Mouse (Mus musculus) left cerebral cortex, postnatal 10 days (tissue): ENCODE data around the gene Gm18596. TPM values are rescaled to one million over a fixed set of nuclear protein-coding genes. Genes with fewer than 3 reads are reported as not detected.
"Not testable (repeated sequence)": the region's sequence is repeated elsewhere in the genome, so short reads cannot be mapped to it uniquely, and the experiment has no call there.

Experiments
- DNase-seq, 2 experiments: peaks; one replicate each; pipeline ENCODE4 v3.0.0; 2021 to 2022; ENCODE audit warnings: low spot score in 2 of 2, mixed read lengths in 1 of 2; ENCODE audit errors: extremely low spot score in 1 of 2
- intact Hi-C: fragments of 180-260 bp; cut with DNase I; formaldehyde crosslinking; loops from one replicate; pipeline ENCODE4 v1.15.1; 2025
- total RNA-seq, 2 experiments: library from RNA; stranded (reverse); gene quantifications; 2 replicates each; pipeline ENCODE4 v1.2.3; 2021

Gene Gm18596
- total RNA-seq: not detected

DNA sequence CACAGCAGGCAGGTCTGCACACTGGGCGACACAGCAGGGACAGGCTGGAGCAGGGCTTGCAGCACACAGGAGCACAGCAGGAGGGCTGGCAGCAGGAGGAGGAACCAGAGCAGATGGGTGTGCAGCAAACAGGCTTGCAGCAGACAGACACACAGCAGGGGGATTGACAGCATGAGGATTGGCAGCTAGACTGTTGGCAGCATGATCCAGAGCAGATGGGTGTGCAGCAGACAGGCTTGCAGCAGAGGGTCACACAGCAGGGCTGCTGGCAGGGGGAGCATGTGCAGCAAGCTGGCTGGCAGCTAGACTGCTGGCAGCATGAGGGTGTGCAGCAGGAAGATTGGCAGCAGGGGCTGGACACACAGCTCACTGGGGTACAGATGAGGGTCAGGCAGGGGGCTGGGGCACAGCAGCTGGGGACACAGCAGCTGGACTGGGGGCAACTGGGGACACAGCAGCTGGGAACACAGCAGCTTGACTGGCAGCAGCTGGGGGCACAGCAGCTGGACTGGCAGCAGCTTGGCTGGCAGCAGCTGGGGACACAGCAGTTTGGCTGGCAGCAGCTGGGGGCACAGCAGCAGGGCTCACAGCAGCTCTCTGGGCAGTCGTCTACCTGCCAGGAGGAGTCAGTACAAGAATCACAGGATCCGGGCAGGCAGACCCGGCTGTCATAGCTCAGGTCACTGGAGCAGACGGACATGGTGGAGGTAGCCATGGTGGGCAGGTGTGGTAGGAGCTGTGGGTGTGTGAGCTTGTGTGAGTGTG lies at the start of gene Gm18596:
TSS of gene Gm18596 (minus strand) at position 715 of the 765 bp plus-strand sequence.
- intact Hi-C loops, DNase-seq: not testable (repeated sequence)

DNA sequence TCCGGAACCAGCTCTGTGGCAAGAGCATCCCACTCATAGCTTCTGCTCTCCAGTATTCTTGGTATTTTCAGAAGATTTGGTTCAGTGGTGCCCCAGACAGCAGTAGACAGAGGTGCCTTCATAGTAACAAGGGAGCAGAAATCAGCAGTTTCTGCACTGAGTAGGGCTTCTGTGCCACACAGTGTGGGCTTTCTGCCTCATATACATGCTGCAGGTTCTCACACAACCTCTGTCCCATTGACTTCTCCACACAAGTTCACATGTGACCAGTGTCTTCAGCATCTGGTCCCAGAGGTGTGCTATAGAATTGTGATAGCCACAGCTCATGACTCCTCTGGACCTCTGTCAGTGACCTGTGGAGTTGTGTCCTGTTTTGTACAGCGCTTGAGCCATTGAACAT lies 46.2 kb upstream of the Gm18596 start:
- DNase-seq: no peak
- intact Hi-C loops: no loop called here

DNA sequence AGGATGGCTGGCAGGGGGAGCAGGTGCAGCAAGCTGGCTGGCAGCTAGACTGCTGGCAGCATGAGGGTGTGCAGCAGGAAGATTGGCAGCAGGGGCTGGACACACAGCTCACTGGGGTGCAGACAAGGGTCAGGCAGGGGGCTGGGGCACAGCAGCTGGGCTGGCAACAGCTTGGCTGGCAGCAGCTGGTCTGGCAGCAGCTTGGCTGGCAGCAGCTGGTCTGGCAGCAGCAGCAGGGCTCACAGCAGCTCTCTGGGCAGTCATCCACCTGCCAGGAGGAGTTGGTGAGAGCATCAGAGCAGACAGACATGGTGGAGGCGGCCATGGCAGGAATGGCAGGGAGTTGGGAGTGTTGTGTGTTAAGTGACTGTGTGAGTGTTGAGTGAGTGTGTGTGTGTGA lies 45.4 kb upstream of the Gm18596 start, which contains the start of gene Gm7137:
TSS of gene Gm7137 (minus strand) at position 325 of the 400 bp plus-strand sequence.
- intact Hi-C loops, DNase-seq: not testable (repeated sequence)

DNA sequence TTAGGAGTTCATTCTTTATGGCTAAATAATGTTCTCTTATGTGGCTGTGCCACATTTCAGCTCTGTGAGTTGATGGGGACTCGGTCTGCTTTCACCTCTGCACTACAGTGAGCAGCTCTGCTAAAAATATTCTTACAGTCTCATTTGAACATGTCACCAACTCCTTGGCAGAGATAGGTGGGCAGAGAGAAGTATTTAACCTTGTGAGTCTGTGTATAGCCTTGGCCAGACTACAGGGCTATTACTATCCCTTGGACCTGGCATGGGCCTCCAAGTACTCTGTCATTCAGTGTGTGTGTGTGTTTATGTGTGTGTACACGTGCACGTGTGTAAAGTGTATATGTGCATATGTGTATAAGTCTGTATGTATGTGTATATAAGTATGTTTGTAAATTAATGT lies 41.0 kb upstream of the Gm18596 start:
- DNase-seq, intact Hi-C loops: not testable (repeated sequence)

DNA sequence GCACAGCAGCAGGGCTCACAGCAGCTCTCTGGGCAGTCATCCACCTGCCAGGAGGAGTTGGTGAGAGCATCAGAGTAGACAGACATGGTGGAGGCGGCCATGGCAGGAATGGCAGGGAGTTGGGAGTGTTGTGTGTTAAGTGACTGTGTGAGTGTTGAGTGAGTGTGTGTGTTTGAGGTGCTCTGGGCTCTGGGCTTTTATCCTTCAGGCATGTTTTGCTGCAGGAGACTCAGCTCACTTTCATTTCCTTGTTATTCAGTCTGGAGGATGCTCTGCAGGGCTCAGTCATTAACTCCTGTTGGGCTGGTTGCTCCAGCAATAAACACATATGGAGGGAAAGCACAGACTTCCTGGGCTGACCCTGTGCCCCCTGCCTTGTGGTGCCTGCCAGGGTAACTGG lies 40.0 kb upstream of the Gm18596 start, which contains the start of gene Gm3250:
TSS of gene Gm3250 (minus strand) at position 101 of the 400 bp plus-strand sequence.
- intact Hi-C loops, DNase-seq: not testable (repeated sequence)

DNA sequence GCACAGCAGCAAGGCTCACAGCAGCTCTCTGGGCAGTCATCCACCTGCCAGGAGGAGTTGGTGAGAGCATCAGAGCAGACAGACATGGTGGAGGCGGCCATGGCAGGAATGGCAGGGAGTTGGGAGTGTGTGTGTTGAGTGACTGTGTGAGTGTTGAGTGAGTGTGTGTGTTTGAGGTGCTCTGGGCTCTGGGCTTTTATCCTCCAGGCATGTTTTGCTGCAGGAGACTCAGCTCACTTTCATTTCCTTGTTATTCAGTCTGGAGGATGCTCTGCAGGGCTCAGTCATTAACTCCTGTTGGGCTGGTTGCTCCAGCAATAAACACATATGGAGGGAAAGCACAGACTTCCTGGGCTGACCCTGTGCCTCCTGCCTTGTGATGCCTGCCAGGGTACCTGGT lies 34.4 kb upstream of the Gm18596 start, which contains the start of gene Gm7138:
TSS of gene Gm7138 (minus strand) at position 101 of the 400 bp plus-strand sequence.
- DNase-seq, intact Hi-C loops: not testable (repeated sequence)

DNA sequence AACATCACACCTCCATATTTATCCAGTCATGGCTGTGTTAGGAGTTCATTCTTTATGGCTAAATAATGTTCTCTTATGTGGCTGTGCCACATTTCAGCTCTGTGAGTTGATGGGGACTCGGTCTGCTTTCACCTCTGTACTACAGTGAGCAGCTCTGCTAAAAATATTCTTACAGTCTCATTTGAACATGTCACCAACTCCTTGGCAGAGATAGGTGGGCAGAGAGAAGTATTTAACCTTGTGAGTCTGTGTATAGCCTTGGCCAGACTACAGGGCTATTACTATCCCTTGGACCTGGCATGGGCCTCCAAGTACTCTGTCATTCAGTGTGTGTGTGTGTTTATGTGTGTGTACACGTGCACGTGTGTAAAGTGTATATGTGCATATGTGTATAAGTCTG lies 29.7 kb upstream of the Gm18596 start:
- DNase-seq, intact Hi-C loops: not testable (repeated sequence)

DNA sequence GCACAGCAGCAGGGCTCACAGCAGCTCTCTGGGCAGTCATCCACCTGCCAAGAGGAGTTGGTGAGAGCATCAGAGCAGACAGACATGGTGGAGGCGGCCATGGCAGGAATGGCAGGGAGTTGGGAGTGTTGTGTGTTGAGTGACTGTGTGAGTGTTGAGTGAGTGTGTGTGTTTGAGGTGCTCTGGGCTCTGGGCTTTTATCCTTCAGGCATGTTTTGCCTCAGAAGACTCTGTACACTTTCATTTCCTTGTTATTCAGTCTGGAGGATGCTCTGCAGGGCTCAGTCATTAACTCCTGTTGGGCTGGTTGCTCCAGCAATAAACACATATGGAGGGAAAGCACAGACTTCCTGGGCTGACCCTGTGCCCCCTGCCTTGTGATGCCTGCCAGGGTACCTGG lies 28.8 kb upstream of the Gm18596 start, which contains the start of gene Gm3238:
TSS of gene Gm3238 (minus strand) at position 101 of the 400 bp plus-strand sequence.
- DNase-seq, intact Hi-C loops: not testable (repeated sequence)

DNA sequence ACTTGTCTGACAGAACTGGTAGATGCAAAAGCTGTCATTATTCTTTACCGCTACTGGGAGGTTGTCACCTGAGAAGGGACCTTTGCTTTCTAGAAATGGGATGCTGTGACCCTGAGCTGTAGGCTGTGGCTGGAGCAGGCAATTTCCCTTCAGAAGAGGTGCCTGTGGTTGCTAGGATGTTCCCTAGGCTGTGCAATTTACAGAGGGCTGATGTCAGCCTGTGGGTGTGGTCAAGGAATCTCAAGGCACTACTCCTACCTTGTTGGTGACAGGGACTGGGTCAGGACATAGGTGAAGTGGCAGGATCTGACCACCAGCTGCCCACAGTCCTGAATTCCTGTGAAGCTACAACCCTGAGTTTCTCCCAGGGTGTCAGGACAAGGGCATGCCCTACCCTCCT lies 27.3 kb upstream of the Gm18596 start:
- intact Hi-C loops: no loop called here

DNA sequence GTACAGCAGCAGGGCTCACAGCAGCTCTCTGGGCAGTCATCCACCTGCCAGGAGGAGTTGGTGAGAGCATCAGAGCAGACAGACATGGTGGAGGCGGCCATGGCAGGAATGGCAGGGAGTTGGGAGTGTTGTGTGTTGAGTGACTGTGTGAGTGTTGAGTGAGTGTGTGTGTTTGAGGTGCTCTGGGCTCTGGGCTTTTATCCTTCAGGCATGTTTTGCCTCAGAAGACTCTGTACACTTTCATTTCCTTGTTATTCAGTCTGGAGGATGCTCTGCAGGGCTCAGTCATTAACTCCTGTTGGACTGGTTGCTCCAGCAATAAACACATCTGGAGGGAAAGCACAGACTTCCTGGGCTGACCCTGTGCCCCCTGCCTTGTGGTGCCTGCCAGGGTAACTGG lies 17.1 kb upstream of the Gm18596 start, which contains the start of gene Gm3233:
TSS of gene Gm3233 (minus strand) at position 101 of the 400 bp plus-strand sequence.
- intact Hi-C loops, DNase-seq: not testable (repeated sequence)

More for the DNA sequence above, 27.3 kb upstream of the Gm18596 start:
- no peak for DNase-seq

DNA sequence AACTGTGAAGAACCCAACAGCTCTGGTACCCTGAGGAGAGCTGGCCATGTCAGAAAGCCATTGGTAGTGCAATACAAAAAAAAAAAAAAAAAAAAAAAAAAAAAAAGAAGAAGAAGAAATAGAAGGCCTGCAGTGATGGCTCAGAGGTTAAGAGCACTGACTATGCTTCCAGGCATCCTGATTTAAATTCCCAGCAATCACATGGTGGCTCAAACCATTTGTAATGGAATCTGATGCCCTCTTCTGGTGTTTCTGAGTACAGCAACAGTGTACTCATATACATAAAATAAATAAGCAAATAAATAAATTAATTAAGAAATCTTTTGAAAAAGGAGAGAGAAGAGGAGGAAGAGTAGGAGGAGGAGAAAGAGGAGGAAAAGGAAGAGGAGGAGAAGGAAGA lies 11.0 kb upstream of the Gm18596 start:
- intact Hi-C loops: no loop called here
- no peak for DNase-seq

DNA sequence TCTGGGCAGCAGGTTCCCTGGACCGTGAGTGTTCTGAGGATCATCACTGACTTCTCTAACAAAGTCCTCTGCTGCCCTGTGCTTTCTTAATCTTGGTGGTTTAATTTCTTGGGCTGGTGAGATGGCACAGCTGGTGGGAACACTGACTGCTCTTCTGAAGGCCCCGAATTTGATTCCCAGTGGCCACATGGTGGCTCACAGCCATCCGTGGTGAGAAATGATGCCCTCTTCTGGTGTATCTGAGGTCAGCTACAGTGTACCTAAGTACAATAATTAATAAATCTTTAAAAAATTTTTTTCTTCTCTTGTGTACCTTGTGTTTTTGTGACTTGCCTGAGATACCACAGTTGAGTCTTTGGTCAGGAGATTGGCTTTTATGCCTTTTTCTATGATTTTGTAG lies 9.9 kb upstream of the Gm18596 start:
- intact Hi-C loops, DNase-seq: not testable (repeated sequence)

DNA sequence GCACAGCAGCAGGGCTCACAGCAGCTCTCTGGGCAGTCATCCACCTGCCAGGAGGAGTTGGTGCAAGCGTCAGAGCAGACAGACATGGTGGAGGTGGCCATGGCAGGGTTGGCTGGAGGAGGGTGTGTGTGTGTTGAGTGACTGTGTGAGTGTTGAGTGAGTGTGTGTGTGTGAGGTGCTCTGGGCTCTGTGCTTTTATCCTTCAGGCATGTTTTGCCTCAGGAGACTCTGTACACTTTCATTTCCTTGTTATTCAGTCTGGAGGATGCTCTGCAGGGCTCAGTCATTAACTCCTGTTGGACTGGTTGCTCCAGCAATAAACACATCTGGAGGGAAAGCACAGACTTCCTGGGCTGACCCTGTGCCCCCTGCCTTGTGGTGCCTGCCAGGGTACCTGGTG lies 8.8 kb upstream of the Gm18596 start, which contains the start of gene Gm9736:
TSS of gene Gm9736 (minus strand) at position 101 of the 400 bp plus-strand sequence.
- intact Hi-C loops, DNase-seq: not testable (repeated sequence)

DNA sequence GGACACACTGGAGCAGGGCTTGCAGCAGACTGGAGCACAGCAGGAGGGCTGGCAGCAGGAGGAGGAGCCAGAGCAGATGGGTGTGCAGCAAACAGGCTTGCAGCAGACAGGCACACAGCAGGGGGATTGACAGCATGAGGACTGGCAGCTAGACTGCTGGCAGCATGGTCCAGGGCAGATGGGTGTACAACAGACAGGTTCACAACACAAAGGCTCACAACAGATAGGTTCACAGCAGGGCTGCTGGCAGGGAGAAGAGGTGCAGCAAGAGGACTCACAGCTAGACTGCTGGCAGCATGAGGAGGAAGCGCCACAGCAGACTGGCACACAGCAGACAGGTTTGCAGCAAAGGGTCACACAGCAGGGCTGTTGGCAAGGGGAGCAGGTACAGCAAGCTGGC lies 8.2 kb upstream of the Gm18596 start:
- intact Hi-C loops, DNase-seq: not testable (repeated sequence)

DNA sequence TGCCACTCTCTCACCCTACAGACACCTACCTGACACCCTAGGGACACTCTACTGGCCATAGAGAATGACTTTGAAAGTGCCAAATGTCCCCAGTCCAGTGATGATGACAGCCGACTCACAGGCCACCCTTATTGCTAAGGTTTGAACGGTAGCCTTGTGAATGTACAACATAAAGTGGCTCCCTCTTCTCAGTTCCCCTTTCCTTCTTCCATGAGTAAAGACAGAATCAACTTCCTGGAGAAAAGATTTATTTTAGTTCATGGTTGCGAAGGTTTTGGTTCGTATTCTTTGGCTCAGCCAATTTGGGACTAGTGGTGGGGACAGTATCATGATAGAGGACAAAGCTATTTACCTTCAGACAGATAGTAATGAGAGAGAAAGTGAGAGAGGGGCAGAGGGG lies 3.5 kb downstream of the Gm18596 start:
- no peak for DNase-seq
- intact Hi-C loops: no loop called here

DNA sequence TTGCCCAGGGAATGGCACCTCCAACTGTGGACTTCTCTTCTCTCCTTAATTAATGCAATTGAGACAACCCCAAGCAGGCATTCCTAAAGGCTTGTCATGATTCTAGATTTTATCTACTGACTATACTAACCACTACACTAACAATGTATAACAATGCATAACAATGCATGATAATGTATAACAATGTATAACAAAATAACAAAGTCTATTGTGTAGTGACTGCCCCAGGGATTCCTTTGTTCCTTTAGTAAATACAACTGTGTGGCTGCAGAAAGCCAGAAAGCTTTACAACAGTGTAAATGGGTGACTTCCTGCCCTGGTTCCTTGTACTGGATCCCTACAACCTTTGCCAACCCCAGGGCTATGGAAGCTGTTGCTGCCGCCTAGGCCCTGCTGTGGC lies 6.5 kb downstream of the Gm18596 start:
- no peak for DNase-seq
- intact Hi-C loops: no loop called here

DNA sequence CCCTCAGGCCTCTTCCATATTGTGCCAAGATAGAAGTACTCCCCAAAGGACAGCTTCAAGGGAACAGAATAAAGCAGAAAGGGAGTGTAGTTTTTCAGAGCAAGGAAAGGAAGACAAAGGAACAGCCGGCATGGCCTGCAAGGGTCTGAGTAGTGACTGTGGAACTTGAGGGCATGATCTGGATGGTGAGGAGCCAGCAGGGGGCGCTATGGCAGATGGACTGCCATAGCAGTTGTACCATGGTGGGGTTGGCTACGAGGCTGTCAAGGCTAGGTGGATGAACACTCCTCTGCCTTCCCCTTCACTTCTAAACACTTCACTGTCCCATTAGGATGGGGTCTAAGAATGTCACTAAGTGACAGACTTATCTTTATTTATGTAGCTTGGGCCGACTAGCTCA lies 13.2 kb downstream of the Gm18596 start:
- intact Hi-C loops: no loop called here
- no peak for DNase-seq

DNA sequence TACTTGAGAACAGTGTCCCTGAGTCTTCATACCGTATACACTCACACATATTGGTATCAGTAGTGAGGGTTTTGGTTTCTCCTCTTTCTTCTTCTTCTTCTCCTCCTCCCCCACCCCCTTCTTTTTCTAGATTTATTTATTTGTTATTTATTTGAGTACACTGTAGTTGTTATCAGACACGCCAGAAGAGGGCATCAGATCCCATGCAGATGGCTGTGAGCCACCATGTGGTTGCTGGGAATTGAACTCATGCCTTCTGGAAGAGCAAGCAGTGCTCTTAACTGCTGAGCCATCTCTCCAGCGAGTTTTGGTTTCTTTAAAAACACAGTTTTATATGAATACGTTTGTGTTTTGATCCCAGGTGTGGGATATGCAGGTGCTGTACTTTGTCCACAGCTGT lies 14.2 kb downstream of the Gm18596 start:
- no peak for DNase-seq
- intact Hi-C loops: no loop called here

DNA sequence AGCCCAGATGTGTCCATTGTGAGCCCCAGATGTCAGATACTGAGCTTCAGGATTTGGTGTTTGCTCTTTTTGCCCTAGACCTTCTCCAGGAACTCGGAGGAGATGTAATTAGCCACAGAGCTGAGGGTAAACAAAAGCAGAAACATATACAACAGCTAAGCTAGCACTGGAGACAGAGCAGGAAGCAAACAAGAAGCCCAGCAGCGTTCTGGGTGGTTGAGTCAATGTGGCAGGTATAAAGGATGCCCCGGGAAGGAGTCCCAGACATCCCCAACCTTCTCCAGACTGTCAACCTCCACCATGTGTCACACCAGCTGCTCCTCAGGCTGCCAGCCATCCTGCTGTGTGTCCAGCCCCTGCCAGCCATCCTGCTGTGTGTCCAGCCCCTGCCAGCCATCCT lies 16.3 kb downstream of the Gm18596 start, which contains the start of gene Gm10100:
TSS of gene Gm10100 (plus strand) at position 301 of the 400 bp plus-strand sequence.
- intact Hi-C loops: no loop called here
- DNase-seq: no peak

DNA sequence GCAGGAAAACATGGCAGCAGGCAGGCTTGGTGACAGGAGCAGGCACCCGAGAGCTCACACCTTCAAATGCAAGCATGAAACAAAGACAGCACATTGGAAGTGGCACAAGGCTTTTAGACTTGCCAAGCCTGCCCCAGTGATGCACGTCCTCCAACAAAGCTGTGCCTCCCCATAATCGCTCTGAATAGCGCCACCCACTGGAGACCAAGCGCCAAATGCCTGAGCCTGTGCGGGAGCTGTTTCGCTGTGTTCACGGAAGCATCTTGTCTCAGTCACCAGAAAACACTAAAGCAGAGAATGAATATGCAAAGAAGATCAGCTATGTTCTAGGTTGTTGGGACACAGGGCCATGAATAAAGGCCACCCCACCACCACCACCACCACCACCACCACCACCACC lies 17.6 kb downstream of the Gm18596 start:
- DNase-seq: no peak
- intact Hi-C loops: no loop called here
